Mouse (Mus musculus): ENCODE results near the gene Slc35a1.

Slc35a1 gene

DNA sequence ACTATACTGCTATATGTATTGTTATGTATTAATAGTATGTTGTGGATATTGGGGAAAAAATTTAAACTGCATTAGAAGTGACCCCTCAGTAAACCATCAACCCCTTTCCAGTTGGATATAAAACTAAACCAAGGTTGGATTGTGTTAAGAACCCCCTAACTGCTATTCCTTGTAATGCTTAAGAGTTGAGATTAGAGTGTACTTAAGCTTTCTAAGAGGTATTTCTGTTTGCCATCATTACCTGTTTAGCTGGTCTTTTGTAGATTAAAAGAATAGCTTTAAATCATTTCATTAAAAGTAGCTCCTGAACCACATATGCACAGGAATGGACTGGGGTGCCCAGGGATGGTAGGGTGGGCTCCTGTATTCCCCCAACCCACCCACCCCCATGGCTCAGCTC lies 42.5 kb downstream of the Slc35a1 start:
- DNase-seq (ENCODE audit: low spot score), result no peak

DNA sequence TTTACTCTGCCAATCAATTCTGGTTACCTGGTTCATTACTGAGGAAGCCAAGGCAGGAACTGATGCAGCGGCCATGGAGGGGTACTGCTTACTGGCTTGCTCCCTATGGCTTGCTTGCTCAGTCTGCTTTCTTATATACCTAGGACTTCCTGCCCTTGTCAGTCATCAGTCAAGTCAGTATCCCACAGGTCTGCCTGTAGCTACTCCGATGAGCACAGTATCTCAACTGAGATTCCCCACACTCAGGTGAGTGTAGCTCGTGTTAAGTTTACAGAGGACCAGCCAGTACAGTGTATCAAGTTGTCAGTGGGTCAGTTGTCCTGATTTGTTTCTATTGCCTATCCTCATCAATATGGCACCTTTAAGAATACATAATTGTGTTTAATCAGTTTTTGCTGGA lies 46.5 kb downstream of the Slc35a1 start:
- DNase-seq (ENCODE audit: low spot score), result no peak

DNA sequence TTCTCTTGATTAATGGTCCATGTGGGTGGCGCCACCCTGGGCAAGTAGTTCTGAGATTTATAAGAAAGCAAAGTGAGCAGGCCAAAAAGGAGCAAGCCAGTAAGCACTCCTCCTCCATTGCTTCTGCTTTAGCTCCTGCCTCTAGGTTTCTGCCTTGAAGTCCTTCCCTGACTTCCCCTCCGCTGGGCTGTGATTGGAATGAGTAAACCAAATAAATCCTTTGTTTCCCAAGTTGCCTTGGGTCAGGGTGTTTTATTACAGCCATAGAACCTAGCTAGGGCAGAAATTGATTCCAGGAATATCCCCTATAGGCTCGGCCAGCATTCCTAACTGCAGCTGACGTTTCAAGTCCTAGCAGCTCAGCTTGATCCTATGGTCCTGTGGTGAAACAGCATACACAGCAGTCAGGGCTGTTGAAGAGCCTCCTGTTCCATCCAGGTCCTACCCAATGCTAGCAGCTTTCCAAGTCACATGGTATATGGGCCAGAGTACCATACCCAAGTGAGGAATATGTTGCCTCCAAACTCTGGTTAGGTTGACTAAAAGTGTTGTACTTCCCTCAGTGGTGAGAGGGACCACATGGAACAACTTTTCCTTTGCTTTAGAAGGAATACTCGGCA lies 47.4 kb downstream of the Slc35a1 start:
- no peak for DNase-seq (ENCODE audit: low spot score)

DNA sequence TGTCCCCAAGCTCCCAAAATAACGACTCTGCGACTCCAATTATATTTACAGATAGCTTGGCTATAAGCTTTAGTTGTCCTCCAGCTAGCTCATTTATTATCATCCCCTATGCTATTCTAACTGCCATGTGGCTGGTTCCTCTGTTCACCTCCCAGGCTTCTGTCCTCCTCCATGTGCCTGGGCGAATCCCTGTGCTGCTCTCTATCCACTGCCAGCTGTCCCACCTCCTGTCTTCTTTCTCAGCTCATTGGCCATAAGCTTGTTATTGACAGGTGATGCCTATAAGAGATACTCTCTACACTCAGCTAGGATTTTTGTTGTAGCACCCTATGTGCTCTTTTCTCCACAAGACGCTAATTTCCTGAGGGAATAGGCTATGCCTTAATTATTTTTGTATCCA lies 49.4 kb downstream of the Slc35a1 start:
- no peak for DNase-seq (ENCODE audit: low spot score)

DNA sequence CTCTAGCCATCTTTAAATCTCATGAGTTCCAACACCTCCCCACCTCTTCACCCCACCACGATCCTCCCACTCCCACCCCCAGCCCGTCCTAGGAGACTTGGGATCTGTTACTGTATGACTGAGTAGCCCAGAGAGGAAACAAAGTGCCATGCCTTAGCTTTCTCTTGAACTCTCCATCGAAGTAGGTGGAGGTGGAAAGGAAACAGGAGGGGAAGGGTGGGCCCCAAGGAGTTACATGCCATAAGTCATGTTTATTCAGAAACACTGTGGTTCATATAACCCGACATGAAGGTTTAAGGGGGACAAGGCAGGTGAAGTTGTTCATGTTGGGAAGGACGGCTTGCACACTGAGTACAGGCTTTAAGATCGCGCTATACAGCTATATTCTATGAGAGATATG lies 49.9 kb downstream of the Slc35a1 start:
- no peak for DNase-seq (ENCODE audit: low spot score)

DNA sequence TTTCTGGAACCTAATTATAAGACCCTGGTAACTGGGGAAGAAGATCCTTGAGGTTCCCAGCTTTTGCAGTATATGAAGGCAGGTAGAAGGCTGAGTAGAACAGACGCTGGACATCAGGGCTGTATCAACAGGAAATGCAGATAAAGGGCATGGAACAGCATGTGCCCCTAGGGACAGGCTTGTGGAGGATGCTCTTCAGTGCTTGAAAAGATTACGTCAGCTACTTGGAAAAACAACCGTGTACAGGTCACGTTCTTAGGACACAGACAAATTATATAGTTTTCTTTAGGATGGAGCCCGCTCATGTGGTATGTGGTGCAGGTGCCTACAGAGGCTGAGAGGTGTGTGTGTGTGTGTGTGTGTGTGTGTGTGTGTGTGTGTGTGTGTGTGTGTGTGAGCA lies 51.2 kb downstream of the Slc35a1 start:
- DNase-seq (ENCODE audit: low spot score), result no peak

DNA sequence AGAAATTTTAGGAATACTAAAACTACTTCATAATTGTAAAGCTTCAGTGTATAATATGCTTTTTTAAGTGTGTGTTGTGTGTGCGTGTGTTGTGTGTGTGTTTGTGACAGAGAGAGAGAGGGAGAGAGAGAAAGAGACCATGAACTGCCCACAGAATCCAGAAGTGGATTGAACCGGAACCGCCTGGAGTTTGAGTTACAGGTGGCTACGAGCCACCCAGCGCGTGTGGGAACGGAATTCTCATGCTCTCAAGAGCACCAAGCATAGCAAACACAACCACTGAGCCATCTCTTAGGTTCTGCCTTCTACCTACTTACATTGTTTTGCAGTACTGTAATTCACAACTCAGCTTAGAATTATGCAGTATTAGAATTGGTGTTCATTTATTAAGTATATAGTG lies 53.1 kb downstream of the Slc35a1 start:
- no peak for DNase-seq (ENCODE audit: low spot score)

DNA sequence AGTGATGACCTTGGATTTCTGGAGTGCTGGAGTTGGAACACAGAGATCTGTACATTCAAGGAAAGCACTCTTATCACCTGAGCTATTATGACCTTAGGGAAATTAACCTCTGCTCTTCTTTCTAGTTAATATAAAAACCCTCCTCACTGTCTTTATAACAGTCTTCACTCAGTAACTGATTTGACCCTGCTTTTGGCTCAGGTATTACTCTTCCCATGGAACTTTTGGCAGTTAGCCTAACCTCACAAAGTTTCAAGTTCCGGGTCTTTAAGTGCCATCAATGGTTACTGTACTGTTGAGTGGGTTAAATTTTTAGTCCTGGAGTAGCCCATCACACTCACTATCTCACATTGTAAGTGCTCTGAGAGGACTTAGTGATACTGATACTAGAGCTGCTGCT lies 57.3 kb downstream of the Slc35a1 start:
- no peak for DNase-seq (ENCODE audit: low spot score)

DNA sequence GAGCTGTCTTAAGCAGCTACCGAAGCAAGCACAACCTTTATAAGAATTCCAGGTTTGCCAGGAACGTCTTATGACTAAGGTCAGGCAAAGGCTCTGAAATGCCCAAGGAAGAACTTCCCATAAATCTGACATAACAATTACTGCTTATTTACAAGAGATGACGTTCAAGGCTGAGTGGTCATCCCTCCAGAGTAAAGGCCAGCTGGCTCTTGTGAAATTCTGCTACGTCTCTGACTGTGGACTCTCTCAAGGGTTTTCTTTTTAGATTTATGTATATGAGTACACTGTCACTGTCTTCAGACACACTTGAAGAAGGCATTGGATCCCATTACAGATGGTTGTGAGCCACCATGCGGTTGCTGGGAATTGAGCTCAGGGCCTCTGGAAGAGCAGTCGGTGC lies 60.8 kb downstream of the Slc35a1 start:
- DNase-seq (ENCODE audit: low spot score), result no peak

DNA sequence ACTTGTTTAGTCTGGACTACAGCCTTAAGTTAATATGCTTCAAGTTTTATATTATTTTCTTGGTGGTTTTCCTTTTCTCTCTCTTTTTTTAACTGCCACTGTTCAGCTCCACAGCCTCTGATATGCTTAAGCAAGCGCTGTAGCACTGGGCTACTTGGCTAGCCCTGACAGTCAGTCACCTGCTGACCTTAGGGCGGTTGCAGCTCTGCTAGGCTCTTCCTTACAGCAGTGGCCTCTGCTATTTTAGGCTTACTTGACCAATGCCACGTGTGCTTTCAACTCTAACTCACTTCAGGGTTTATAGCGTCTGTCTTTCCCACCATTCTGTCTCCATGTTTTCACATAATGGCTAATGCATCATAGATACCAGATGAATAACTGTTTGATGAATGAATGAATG lies 61.7 kb downstream of the Slc35a1 start:
- DNase-seq (ENCODE audit: low spot score), result no peak

DNA sequence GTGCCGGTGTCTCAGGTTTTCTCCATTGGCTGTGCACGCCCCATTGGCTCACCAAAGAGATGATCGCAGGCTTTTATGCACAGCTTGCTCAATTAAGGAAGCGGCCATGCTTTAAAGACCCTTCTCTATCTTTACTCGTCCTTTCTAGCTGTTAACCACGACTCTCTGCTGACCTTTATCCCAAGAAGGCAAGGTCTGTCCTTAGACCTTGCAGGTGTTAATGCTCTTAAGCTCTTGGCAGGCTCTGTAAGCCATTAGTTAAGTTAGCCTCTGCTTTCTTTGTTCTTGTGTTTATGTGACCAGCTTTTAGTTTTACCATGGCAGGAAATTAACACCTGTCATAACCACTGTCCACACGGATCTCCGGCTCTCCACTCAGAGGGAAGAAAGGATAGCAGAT lies 71.1 kb downstream of the Slc35a1 start:
- DNase-seq (ENCODE audit: low spot score), result no peak

DNA sequence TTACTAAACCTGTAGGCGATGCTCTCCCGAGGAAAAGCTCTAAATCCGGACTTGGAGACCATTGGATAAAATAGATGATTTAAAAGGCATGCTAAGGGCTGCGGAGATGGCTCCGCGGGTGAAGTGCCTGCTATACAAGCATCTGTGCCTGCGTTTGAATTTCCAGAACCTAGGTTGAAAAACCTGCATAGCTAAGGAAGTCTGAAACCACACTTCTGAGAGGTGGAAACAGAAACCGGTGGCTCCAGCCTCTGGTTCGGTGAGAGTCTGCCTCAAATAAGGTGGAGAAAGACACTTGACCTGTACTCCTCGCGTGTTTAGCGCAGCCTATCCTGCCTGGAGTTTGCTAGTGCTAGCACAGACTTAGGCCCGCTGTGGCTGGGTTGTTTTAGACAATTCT lies 71.9 kb downstream of the Slc35a1 start:
- no peak for DNase-seq (ENCODE audit: low spot score)

DNA sequence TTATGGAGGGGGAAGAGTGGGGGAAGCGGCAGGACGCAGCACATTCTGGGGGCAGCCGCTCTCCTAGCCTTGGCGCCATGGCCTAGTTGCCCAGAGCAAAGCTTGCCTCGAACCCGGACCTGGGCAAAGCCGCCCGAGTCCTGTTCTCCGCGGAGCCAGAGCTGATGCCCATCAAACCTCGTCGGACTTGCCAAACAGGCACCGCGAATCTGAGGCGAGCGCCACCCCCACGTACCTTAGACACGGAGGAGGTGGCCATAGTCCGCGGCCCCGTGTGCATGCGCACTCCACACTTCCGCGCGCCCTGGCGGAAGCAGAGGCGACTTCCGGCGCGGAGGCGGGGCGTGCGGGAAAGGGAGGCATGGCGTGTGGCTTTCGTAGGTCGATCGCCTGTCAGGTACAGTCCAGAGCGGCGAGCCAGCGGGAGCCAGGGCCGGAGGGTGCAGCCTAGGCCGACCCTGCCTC lies 72.6 kb downstream of the Slc35a1 start, which contains the start of the genes Orc3 and Rars2:
Gene Orc3, minus strand, starts transcription at position 315 of the 465 bp plus-strand sequence.
Gene Rars2, plus strand, starts transcription at position 328 of the 465 bp plus-strand sequence.
- peak; percentile 92 for DNase-seq (ENCODE audit: low spot score)

DNA sequence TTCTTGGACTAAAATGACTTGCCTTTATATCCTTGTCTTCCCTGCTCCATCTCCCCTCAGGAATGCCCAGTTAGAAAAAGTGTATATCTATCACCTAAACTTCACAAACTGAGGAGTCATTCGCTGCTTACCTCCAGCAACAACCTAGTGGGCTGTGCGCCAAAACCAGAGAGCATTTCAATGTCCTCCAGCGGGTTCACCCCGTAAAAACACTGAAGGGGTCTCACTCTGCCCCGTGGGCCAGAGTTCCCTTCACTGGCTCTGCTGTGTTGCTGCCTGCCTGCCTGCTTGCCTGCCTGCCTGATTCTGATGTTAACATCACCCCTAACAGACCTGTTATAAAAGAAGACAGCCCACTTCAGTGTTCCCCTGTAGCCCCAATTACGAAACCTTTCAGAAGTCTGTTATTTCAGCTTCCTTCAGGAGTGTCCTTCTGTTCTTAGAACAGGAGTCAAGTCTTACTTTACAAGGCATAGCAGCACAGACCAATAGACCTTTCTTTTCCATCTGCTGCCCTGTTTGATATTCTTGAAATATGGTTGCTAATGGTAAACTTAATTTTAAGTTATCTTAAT lies 73.6 kb downstream of the Slc35a1 start:
- no peak for DNase-seq (ENCODE audit: low spot score)

Measured in ovary, postnatal 36 days (tissue).